Mouse (Mus musculus) spleen, adult 2 months (tissue): ENCODE data around the gene Csn3. TPM values are rescaled to one million over a fixed set of nuclear protein-coding genes. Genes with fewer than 3 reads are reported as not detected.

Source experiments
- DNase-seq, 2 experiments: peaks; one replicate each; pipeline versions ENCODE4 v3.0.0 to v3.0.0-alpha.2; 2012 to 2021; ENCODE audit warnings: low spot score in 2 of 2, low read depth in 1 of 2
- H3K27ac ChIP-seq: fragments of 200-500 bp; 2 replicates; pipeline ENCODE4 v1.5.1; 2012; ENCODE audit warnings: low read length, inconsistent platforms; ENCODE audit not compliant: insufficient read depth
- H3K27me3 ChIP-seq: fragments of 200-500 bp; 2 replicates; pipeline ENCODE4 v1.6.1; 2012; ENCODE audit warnings: mild to moderate bottlenecking, moderate library complexity, low read length, inconsistent platforms; ENCODE audit not compliant: control insufficient read depth, insufficient read depth
- H3K36me3 ChIP-seq: fragments of 200-500 bp; 2 replicates; pipeline ENCODE4 v1.6.1; 2012; ENCODE audit warnings: mild to moderate bottlenecking, low read length, inconsistent platforms; ENCODE audit not compliant: control insufficient read depth, insufficient read depth
- H3K4me1 ChIP-seq: fragments of 200-500 bp; 2 replicates; pipeline ENCODE4 v1.6.1; 2011; ENCODE audit warnings: inconsistent platforms; ENCODE audit not compliant: control insufficient read depth, insufficient read depth, insufficient read length
- H3K4me3 ChIP-seq: fragments of 200-500 bp; 2 replicates; pipeline ENCODE4 v1.5.1; 2011; ENCODE audit warnings: mild to moderate bottlenecking, inconsistent platforms; ENCODE audit not compliant: insufficient read depth, insufficient read length; ENCODE audit errors: extremely low read depth
- CTCF ChIP-seq: fragments of 200-500 bp; IDR thresholded peaks from 2 replicates; pipeline ENCODE4 v1.5.1; 2011; ENCODE audit warnings: mild to moderate bottlenecking, inconsistent platforms; ENCODE audit not compliant: insufficient read depth, insufficient read length, insufficient replicate concordance; ENCODE audit errors: extremely low read depth
- POLR2A ChIP-seq: fragments of 200-500 bp; IDR thresholded peaks from 2 replicates; pipeline ENCODE4 v1.6.1; 2011; ENCODE audit warnings: low read depth, low read length, inconsistent platforms
- WGBS: fragments of 180-500 bp; shearing (Covaris S2); methylation state at CpG from one replicate; pipeline ENCODE4 v1.1.7; 2018; 5-methylcytosine and 5-hydroxymethylcytosine counted together
- polyA plus RNA-seq: library from polyadenylated mRNA; depleted of rRNA; stranded (reverse); fragments of >200 nt; gene quantifications from 2 replicates; pipeline ENCODE4 v1.2.3, GENCODE M21; 2012; rRNA removed

Csn3 gene
- not detected in 2 replicates for polyA plus RNA-seq

DNA sequence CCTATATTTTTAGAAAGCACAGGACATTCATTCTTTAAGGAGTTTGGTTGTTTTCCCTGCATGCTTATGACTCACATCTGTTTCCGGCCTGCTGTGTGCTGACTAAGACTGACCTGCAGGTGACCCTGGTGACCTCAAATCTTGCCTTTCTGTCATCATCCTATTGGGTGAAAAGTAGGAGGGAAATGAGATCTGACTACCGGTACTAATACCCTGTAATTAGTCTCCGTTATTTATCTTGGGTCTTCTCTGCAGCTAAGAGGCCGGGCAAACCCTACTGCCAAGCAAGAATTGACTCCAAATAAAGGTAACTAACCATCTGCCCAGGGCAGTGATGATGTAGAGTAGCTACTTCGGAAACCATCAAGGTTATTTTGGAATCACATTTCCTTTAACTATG, at the start of gene Csn3:
Csn3 (plus strand) TSS at position 208 of the 400 bp plus-strand sequence.
- no peak for DNase-seq
- no peak within 1 kb of the TSS for H3K4me3 ChIP-seq
- TF ChIP-seq POLR2A (no peak), CTCF (no peak)
- H3K27ac ChIP-seq, result no peak within 1 kb of the TSS
- H3K36me3 ChIP-seq, result no peaks in the 10 kb centered on the region
- no peaks in the 10 kb centered on the region for H3K4me1 ChIP-seq
- 43% methylated on average over 5 of the region's 5 CpGs for WGBS
- H3K27me3 ChIP-seq, result no peaks in the 10 kb centered on the region

DNA sequence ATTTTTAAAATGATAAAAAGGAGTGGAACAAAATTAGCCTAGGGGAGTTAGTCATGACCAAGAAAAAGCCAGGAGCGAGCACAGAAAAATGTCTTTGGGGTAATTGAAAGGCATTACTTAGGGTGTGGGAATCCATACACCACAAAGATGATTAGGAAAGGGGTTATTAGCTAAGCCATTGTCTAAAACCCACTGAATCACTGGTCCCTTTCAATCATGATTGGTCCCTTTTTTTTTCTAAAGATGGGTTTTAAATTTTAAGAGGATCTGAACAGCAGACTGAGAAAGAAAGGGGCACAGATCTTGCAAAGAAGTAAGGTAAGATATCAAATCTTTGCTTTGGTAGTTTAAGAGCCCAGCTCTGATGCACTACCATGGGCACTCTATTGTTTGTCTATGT, 40.6 kb upstream of the Csn3 start, which contains the start of gene Odam:
Odam (plus strand) TSS at position 301 of the 400 bp plus-strand sequence.
- 82% methylated on average over 1 of the region's 1 CpGs for WGBS
- no peaks in the 10 kb centered on the region for H3K27me3 ChIP-seq
- H3K4me1 ChIP-seq, result no peaks in the 10 kb centered on the region
- no peaks in the 10 kb centered on the region for H3K36me3 ChIP-seq
- H3K4me3 ChIP-seq, result no peak within 1 kb of the TSS
- TF ChIP-seq CTCF, result no peak
- no peak for TF ChIP-seq POLR2A
- no peak within 1 kb of the TSS for H3K27ac ChIP-seq
- no peak for DNase-seq

- no peaks in the 10 kb centered on the region for H3K27me3 ChIP-seq
- H3K36me3 ChIP-seq, result no peaks in the 10 kb centered on the region
- no peak for DNase-seq
- no peaks in the 10 kb centered on the region for H3K4me1 ChIP-seq
- WGBS, result 61% methylated on average over 1 of the region's 1 CpGs
- no peak overlapping the region for H3K27ac ChIP-seq
- TF ChIP-seq POLR2A (no peak), CTCF (no peak)
- H3K4me3 ChIP-seq, result no peak overlapping the region
Observed at GRCm38 (mm10) chr5:87931603-87932002, 6.2 kb downstream of the Csn3 start.

GRCm38 (mm10) chr5:87940752-87941151, 15.4 kb downstream of the Csn3 start:
- 52% methylated on average over 3 of the region's 3 CpGs for WGBS
- DNase-seq, result no peak
- no peaks in the 10 kb centered on the region for H3K4me1 ChIP-seq
- no peaks in the 10 kb centered on the region for H3K36me3 ChIP-seq
- no peak overlapping the region for H3K4me3 ChIP-seq
- TF ChIP-seq CTCF (no peak), POLR2A (no peak)
- no peak overlapping the region for H3K27ac ChIP-seq
- H3K27me3 ChIP-seq, result no peaks in the 10 kb centered on the region

DNA sequence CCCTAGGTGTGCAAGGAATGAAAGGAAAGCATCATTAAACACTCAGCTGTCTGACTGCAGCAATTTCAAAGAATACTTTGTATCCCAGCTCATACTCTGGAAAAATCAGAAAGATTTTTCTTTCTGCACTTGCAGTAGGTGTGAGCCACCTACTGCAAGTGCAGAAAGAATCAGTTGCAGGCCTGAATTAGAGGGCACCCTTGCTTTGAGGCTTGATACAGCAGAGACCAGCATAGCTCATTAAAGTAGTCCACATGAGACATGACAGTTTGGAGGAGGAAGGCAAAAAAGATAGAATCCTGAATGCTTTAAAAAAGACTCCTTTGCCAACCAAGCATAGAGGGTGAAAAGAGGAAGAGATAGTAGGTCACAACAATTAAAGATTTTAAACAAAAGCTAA, 17.1 kb downstream of the Csn3 start:
- no peak for TF ChIP-seq CTCF
- TF ChIP-seq POLR2A, result no peak
- Histone ChIP-seq H3K27me3 (no peaks in the 10 kb centered on the region), H3K27ac (no peak overlapping the region), H3K4me3 (no peak overlapping the region), H3K4me1 (no peaks in the 10 kb centered on the region), H3K36me3 (no peaks in the 10 kb centered on the region)
- DNase-seq, result no peak

DNA sequence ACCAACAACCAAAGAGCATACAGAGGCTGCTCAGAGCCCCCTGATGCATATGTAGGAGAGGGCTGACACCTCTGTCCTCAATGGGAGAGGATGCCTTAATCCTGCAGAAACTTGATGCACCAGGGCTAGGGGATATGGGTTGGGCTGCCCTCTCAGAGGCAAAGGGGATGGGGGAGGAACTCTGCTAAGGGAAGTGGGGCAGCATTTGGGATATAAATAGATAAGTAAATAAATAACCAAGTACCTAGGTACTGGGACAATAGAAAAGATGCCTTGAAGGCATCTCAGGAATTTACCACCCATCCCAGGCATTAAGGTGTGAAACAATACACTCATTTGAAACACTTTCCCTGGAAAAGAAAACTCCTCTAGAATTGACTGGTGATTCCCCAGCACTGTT, 26.5 kb downstream of the Csn3 start:
- TF ChIP-seq CTCF (no peak), POLR2A (no peak)
- Histone ChIP-seq H3K36me3 (no peaks in the 10 kb centered on the region), H3K4me3 (no peak overlapping the region), H3K27me3 (no peaks in the 10 kb centered on the region), H3K27ac (no peak overlapping the region), H3K4me1 (no peaks in the 10 kb centered on the region)
- DNase-seq, result no peak

DNA sequence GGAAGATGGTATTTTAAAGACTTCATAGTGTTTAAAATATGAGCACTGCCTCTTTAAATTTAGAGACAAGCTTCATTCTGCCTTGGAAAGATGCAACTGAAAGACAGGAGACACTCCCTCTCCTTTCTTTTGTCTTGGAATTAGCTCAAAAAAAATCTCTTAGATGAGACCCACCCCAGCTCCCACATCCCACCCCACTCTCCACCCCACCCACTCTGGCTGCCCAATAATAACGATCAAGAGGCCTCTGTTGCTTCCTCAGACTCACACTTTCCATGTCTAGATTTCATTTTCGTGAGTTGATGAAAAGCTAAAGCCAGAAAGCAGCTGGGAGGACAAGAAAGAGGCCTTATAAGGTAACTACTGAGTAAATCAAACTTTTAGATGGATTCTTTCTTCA, 43.8 kb downstream of the Csn3 start, which contains the start of the genes 2310003L06Rik and Gm28434:
2310003L06Rik (plus strand) TSS at position 259 of the 400 bp plus-strand sequence.
Gm28434 (plus strand) TSS at position 317 of the 400 bp plus-strand sequence.
- Histone ChIP-seq H3K27ac (no peak within 1 kb of the TSS), H3K27me3 (no peaks in the 10 kb centered on the region), H3K36me3 (no peaks in the 10 kb centered on the region), H3K4me3 (no peak within 1 kb of the TSS), H3K4me1 (no peaks in the 10 kb centered on the region)
- DNase-seq, result no peak
- 45% methylated on average over 2 of the region's 2 CpGs for WGBS
- TF ChIP-seq CTCF (no peak), POLR2A (no peak)
